Mouse (Mus musculus) kidney, adult 2 months (tissue): ENCODE data around the gene Tcf19. TPM values are rescaled to one million over a fixed set of nuclear protein-coding genes. Genes with fewer than 3 reads are reported as not detected.

ENCODE experiments used
- DNase-seq: peaks from one replicate; pipeline ENCODE4 v3.0.0; 2021
- H3K27ac ChIP-seq: fragments of 200-500 bp; 2 replicates; pipeline ENCODE4 v1.5.1; 2012; ENCODE audit warnings: low read depth, low read length, control low read depth, inconsistent platforms; ENCODE audit not compliant: insufficient read depth
- H3K27me3 ChIP-seq: fragments of 200-500 bp; replicated peaks from 2 replicates; pipeline ENCODE4 v1.6.1; 2012; ENCODE audit warnings: mild to moderate bottlenecking, moderate library complexity, low read length, inconsistent platforms; ENCODE audit not compliant: control insufficient read depth, insufficient read depth
- H3K36me3 ChIP-seq: fragments of 200-500 bp; 2 replicates; pipeline ENCODE4 v1.6.1; 2012; ENCODE audit warnings: mild to moderate bottlenecking, moderate library complexity, low read length, inconsistent platforms; ENCODE audit not compliant: control insufficient read depth, insufficient read depth
- H3K4me1 ChIP-seq: fragments of 200-500 bp; 2 replicates; pipeline ENCODE4 v1.6.1; 2011; ENCODE audit warnings: low read length; ENCODE audit not compliant: control insufficient read depth, insufficient read depth
- H3K4me3 ChIP-seq: fragments of 200-500 bp; 2 replicates; pipeline ENCODE4 v1.5.1; 2011; ENCODE audit warnings: mild to moderate bottlenecking, low read depth, low read length, control low read depth; ENCODE audit not compliant: insufficient read depth
- CTCF ChIP-seq: fragments of 200-500 bp; conservative IDR thresholded peaks from 2 replicates; pipeline ENCODE4 v1.5.1; 2011; ENCODE audit warnings: low read depth, mild to moderate bottlenecking, control low read depth, low read length, moderate library complexity, mixed read lengths; ENCODE audit not compliant: insufficient read depth, insufficient read length
- POLR2A ChIP-seq: fragments of 200-500 bp; IDR thresholded peaks from one replicate; pipeline ENCODE4 v1.6.1; 2011; ENCODE audit warnings: low read depth, low read length, control low read depth
- WGBS: fragments of 180-500 bp; shearing (Covaris S2); methylation state at CpG from one replicate; pipeline ENCODE4 v1.1.7; 2018; 5-methylcytosine and 5-hydroxymethylcytosine counted together
- polyA plus RNA-seq: library from polyadenylated mRNA; depleted of rRNA; stranded (reverse); fragments of >200 nt; gene quantifications from 2 replicates; pipeline ENCODE4 v1.2.3, GENCODE M21; 2012

The Tcf19 gene
- polyA plus RNA-seq, 1 experiment = 5.6 TPM

DNA sequence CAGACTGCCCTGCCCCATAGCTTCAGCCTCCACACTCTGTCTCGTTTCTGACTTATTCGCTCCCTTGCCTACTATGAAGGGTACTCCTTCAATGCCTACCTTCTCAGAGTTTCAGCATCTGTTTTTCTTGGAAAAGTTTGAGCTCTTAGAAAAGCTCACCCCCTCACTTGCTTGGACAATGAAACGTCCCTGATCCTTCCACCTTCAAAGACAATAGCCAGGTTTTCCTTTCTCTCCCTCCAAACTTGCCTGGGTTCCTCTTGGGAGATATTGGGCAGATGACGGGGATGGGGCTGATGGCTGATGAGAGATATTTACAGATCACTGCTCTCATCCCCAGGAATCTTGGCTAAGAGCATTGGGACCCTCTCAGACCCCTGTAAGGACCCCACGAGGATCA, 37.7 kb upstream of the Tcf19 start:
- WGBS = 87% methylated on average over 5 of the region's 5 CpGs
- Histone ChIP-seq H3K4me1 (peaks cover 8% of the 10 kb centered on the region; the same call in 1 of the 2 replicates), H3K27ac (no peak overlapping the region), H3K27me3 (no peaks in the 10 kb centered on the region), H3K36me3 (no peaks in the 10 kb centered on the region), H3K4me3 (no peak overlapping the region)
- DNase-seq = no peak
- no peak for TF ChIP-seq POLR2A
- TF ChIP-seq CTCF = no peak

- TF ChIP-seq POLR2A = no peak
- no peak for TF ChIP-seq CTCF
- H3K27ac ChIP-seq = no peak within 1 kb of the TSS
- no peak within 1 kb of the TSS for H3K4me3 ChIP-seq
- H3K4me1 ChIP-seq = peaks cover 9% of the 10 kb centered on the region; the same call in 1 of the 2 replicates
- 80% methylated on average over 10 of the region's 10 CpGs for WGBS
- DNase-seq = no peak
- no peaks in the 10 kb centered on the region for H3K27me3 ChIP-seq
- no peaks in the 10 kb centered on the region for H3K36me3 ChIP-seq
Measured at GRCm38 (mm10) chr17:35551881-35552414, 35.3 kb upstream of the Tcf19 start, which contains the start of gene Cdsn. Cdsn (plus strand) TSS chr17:35552128.

DNA sequence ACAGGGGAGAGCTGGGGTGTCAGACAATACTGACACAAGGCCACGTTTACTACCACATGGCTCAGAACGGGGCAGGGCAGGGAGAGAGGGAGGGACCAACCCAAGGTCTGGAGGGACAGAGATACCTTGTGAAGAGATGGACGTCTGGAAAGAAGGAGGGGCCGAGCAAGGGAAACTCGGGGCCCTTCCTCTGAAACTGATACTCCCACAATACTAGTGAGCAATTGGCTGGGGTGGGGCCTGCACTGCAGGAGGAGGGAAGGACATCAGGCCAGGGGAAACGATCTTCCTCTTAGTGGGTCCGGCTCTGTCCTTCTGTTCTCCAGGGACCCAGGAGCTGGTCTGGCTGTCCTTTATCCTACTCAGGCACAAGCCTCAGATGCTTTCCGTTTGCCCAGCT, 34.2 kb upstream of the Tcf19 start:
- Histone ChIP-seq H3K4me3 (no peak overlapping the region), H3K4me1 (0 out of 2 replicates have a peak, but pooled peaks cover 5% of the 10 kb centered on the region), H3K27ac (no peak overlapping the region), H3K36me3 (no peaks in the 10 kb centered on the region), H3K27me3 (no peaks in the 10 kb centered on the region)
- DNase-seq = no peak
- TF ChIP-seq CTCF (no peak), POLR2A (no peak)
- 50% methylated on average over 8 of the region's 8 CpGs for WGBS

DNA sequence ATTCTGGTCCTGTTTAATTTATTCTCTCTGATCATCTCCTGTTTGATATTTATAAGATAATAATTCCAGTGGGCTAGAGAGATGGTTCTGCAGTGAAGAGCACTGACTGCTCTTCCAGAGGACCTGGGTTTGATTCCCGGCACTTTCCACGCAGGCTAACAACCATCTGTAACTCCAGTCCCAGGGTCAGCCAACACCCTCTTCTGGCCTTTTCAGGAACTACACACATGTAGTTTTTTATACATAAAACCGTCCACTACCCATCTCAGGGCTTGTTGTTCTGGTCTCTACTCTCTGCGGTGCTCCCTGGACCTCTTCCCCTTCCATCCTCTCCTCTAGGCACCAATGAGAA, 33.5 kb upstream of the Tcf19 start:
- Histone ChIP-seq H3K27ac (no peak overlapping the region), H3K4me1 (0 out of 2 replicates have a peak, but pooled peaks cover 4% of the 10 kb centered on the region), H3K27me3 (no peaks in the 10 kb centered on the region), H3K36me3 (no peaks in the 10 kb centered on the region), H3K4me3 (no peak overlapping the region)
- TF ChIP-seq POLR2A (no peak), CTCF (no peak)
- 95% methylated on average over 4 of the region's 4 CpGs for WGBS
- DNase-seq = no peak

DNA sequence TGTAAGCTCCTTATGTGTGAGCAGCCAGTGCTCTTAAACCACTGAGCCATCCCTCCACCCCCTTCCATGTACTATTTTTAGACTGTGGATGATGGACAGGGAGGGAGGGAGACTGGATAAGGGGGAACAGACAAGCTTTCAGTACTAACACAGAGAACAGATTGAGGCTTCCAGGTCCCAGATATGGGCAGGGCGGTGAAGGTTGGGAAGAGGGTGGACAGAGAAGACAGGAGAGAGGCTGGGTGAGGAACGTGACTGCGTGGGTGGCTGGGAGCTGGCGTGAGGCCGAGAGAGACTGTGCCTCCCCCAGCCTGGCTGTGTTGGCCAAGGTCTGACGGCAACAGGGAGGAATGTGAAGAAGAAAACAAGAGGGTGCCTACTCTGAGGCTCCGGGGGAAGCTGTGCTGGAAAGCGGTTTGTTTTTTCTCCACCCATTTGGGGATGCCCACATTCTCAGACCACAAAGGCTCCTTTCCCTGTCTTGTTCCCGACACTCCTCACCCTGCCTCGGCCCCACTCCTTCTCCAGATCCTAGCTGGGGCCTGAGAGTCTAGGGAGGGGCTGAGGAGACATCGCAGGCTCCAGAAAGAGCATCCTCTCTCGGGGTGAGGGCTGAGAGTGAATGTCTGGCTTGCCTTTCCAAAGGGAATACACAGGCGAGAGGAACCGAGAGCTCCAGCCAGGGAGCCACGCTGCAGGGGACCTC, 33.0 kb upstream of the Tcf19 start:
- WGBS = 34% methylated on average over 15 of the region's 15 CpGs
- Histone ChIP-seq H3K27me3 (no peaks in the 10 kb centered on the region), H3K4me3 (no peak overlapping the region), H3K4me1 (0 out of 2 replicates have a peak, but pooled peaks cover 4% of the 10 kb centered on the region), H3K27ac (no peak overlapping the region), H3K36me3 (no peaks in the 10 kb centered on the region)
- peak; percentile 65 for DNase-seq
- TF ChIP-seq POLR2A (no peak), CTCF (no peak)

DNA sequence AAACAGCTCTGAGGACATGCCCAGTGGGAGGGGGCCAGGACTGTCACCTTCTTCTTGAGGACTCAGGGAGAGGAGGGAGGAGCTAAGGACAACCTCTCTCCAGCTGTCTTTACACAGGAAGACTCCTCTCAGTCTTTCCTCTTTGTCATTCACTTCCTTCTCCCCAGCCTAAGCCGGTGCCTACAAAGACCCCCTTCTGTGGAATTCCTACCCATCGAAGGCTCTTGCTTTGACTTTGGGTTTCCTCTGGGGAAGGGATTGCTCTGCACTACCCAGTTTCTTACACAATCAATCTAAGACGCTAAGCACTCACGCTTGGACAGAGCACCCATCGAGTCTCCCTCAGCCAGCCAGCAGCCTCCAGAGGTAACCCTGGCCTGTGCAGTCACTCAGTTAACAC, 32.0 kb upstream of the Tcf19 start:
- WGBS = 55% methylated on average over 5 of the region's 5 CpGs
- no peak overlapping the region for H3K4me3 ChIP-seq
- 0 out of 2 replicates have a peak, but pooled peaks cover 4% of the 10 kb centered on the region for H3K4me1 ChIP-seq
- no peak overlapping the region for H3K27ac ChIP-seq
- no peaks in the 10 kb centered on the region for H3K27me3 ChIP-seq
- TF ChIP-seq POLR2A (no peak), CTCF (no peak)
- no peak for DNase-seq
- H3K36me3 ChIP-seq = no peaks in the 10 kb centered on the region

DNA sequence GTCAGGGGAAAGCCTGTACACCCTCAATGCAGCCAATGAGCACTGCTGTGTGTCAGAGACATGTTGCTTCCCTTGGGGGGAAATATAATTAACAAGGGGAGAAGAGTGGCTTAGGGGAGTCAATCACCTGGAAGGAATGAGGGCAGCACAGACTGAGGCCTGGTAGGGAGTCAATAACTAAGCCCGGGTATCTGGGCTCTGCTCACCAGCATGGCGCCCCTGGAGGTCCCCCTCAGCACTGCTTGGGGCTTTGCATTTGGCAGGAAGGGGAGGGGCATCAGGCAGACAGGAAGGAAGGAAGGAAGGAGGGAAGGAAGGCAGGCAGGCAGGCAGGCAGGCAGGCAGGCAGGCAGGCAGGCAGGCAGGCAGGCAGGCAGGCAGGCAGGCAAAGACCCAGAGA, 30.8 kb upstream of the Tcf19 start:
- no peak overlapping the region for H3K4me3 ChIP-seq
- H3K27ac ChIP-seq = no peak overlapping the region
- TF ChIP-seq CTCF (no peak), POLR2A (no peak)
- H3K27me3 ChIP-seq = no peaks in the 10 kb centered on the region
- 0 out of 2 replicates have a peak, but pooled peaks cover 4% of the 10 kb centered on the region for H3K4me1 ChIP-seq
- no peaks in the 10 kb centered on the region for H3K36me3 ChIP-seq
- WGBS = 57% methylated on average over 2 of the region's 2 CpGs
- DNase-seq = no peak
